Mouse (Mus musculus): ENCODE measurements around the gene Zfx. TPM values are rescaled to one million over a fixed set of nuclear protein-coding genes. Genes with fewer than 3 reads are reported as not detected.

Zfx gene
- polyA plus RNA-seq, 1 experiment from 2014 or later, result 44.1 TPM

DNA sequence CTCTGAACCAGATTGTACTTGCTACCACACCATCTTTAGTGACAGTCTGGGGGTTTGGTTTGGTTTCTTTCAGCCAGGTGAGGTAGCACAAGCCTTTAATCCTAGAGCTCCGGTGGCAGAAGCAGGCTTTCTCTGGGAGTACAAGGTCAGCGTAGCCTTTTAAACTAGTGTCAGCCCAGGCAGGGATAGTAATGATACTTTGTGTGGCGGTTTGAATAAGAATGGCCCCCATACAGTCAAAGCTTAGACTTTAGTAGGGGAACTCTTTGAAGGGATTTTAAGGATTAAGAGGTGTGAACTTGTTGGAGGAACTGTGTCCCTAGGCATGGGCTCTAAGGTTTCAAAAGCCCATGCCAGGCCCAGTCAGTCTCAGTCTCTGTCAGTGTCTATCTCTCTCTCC, 10.0 kb upstream of the Zfx start:
- WGBS, result 46% methylated on average over 3 of the region's 3 CpGs
- H3K4me3 ChIP-seq (ENCODE audit: low read length), result no peak overlapping the region
- no peak overlapping the region for H3K9ac ChIP-seq (ENCODE audit: low read depth, low read length)
- H3K4me1 ChIP-seq (ENCODE audit: control insufficient read depth, insufficient read depth, low read length), result no peaks in the 10 kb centered on the region
- H3K27ac ChIP-seq (ENCODE audit: low read depth, low read length), result no peak overlapping the region
- no peak overlapping the region for H3K4me2 ChIP-seq (replicated peaks; ENCODE audit: low read depth, low read length)
- H3K9me3 ChIP-seq (ENCODE audit: control insufficient read depth, low read length), result no peaks in the 10 kb centered on the region
- no peak for ATAC-seq (ENCODE audit: low FRiP score, low TSS enrichment)
- no peaks in the 10 kb centered on the region for H3K36me3 ChIP-seq (ENCODE audit: control insufficient read depth, insufficient read depth, low read length)
- H3K27me3 ChIP-seq (ENCODE audit: control insufficient read depth, insufficient read depth, low read length), result peaks cover 11% of the 10 kb centered on the region; the same call in 1 of the 2 replicates

DNA sequence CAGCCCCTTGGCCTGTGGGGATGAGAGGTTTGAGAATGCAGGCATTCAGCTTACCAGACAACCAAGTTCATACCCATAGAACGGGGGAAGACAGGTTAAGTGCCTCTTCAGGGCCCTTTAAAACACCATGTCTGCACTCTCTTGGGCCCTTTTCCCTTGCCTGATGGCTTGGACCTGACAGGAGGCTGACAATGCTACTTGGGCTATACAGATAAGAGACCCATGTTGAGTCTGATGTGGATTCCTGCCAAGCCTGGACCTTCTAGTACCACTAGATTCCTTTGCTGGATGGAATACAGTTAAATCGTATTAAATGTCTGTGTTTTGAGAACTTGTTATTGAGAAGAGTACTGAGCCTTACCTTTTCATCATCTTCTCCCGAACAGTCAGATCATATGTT, 8.7 kb upstream of the Zfx start:
- WGBS, result 70% methylated on average over 3 of the region's 3 CpGs
- no peak for ATAC-seq (ENCODE audit: low FRiP score, low TSS enrichment)

DNA sequence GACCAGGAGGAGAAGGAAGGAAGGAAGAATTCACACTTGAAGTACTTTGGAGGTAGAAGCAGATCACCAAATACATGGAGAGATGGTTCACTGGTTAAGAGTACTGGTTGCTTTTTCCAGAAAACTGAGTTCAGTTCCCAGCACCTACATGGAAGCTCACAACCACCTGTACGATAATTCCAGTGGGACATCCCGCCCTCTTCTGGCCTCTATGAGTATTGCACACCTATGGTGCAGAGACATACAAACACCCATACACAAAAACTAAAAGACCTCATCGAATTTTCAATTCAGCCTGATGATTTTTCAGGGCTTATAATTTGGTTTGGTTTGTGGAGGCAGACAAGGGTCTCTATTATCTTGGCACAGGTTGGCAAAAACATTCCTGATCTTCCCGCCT, 6.2 kb upstream of the Zfx start:
- WGBS, result 73% methylated on average over 4 of the region's 4 CpGs
- no peaks in the 10 kb centered on the region for H3K4me1 ChIP-seq (ENCODE audit: control insufficient read depth, insufficient read depth, low read length)
- no peaks in the 10 kb centered on the region for H3K9me3 ChIP-seq (ENCODE audit: control insufficient read depth, low read length)
- ATAC-seq (ENCODE audit: low FRiP score, low TSS enrichment), result no peak
- no peak overlapping the region for H3K4me3 ChIP-seq (ENCODE audit: low read length)
- no peak overlapping the region for H3K27ac ChIP-seq (ENCODE audit: low read depth, low read length)
- H3K27me3 ChIP-seq (ENCODE audit: control insufficient read depth, insufficient read depth, low read length), result peaks cover 12% of the 10 kb centered on the region; the same call in 1 of the 2 replicates
- no peaks in the 10 kb centered on the region for H3K36me3 ChIP-seq (ENCODE audit: control insufficient read depth, insufficient read depth, low read length)
- no peak overlapping the region for H3K4me2 ChIP-seq (replicated peaks; ENCODE audit: low read depth, low read length)
- no peak overlapping the region for H3K9ac ChIP-seq (ENCODE audit: low read depth, low read length)

More for the DNA sequence above, 8.7 kb upstream of the Zfx start:
- Histone ChIP-seq H3K4me1 (ENCODE audit: control insufficient read depth, insufficient read depth, low read length) (no peaks in the 10 kb centered on the region), H3K27me3 (ENCODE audit: control insufficient read depth, insufficient read depth, low read length) (peaks cover 11% of the 10 kb centered on the region; the same call in 1 of the 2 replicates), H3K27ac (ENCODE audit: low read depth, low read length) (no peak overlapping the region), H3K36me3 (ENCODE audit: control insufficient read depth, insufficient read depth, low read length) (no peaks in the 10 kb centered on the region), H3K4me2 (replicated peaks; ENCODE audit: low read depth, low read length) (no peak overlapping the region), H3K4me3 (ENCODE audit: low read length) (no peak overlapping the region), H3K9me3 (ENCODE audit: control insufficient read depth, low read length) (no peaks in the 10 kb centered on the region), H3K9ac (ENCODE audit: low read depth, low read length) (no peak overlapping the region)

DNA sequence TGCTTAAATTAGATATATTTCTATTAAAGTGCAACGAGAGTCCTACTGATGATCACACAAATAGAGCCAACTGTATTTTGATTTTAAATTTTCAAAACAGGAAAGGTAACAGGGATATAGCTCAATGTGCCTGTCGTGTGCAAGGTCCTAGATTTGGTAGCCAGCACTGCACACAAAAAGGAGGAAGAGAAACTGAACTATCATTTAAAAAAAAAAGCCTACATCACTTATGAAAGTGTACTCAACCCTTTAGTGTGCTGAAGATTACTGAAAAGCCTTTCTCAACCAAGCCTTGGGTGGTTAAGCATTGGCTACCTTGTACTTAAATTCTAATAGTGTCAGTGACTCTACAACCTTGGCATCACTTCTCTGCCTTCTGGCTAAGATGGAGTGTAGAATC, 2.4 kb upstream of the Zfx start:
- peaks cover 5% of the 10 kb centered on the region; the same call in 1 of the 2 replicates for H3K27me3 ChIP-seq (ENCODE audit: control insufficient read depth, insufficient read depth, low read length)
- 73% methylated on average over 2 of the region's 2 CpGs for WGBS
- H3K27ac ChIP-seq (ENCODE audit: low read depth, low read length), result no peak overlapping the region
- H3K4me2 ChIP-seq (replicated peaks; ENCODE audit: low read depth, low read length), result no peak overlapping the region
- no peaks in the 10 kb centered on the region for H3K9me3 ChIP-seq (ENCODE audit: control insufficient read depth, low read length)
- ATAC-seq (ENCODE audit: low FRiP score, low TSS enrichment), result no peak
- H3K9ac ChIP-seq (ENCODE audit: low read depth, low read length), result no peak overlapping the region
- H3K4me1 ChIP-seq (ENCODE audit: control insufficient read depth, insufficient read depth, low read length), result no peaks in the 10 kb centered on the region
- no peaks in the 10 kb centered on the region for H3K36me3 ChIP-seq (ENCODE audit: control insufficient read depth, insufficient read depth, low read length)
- H3K4me3 ChIP-seq (ENCODE audit: low read length), result no peak overlapping the region

DNA sequence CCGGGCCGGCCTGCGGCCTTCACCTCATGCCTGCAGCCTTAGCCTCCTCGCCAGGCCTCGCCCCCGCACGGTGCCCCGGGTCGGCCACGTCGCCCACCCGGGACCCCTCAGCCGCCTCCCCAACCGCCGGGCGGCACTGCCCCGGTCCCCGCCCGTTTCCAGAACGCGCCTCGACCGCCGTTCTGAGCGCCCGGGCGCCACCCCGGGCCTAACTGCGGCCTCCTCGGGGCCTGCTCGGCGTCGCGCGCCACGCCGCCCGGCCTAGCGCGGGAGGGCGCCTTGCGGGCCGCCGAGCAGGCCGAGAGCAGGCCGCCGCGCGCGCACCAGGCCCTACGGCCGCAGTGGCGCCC, 818 bp downstream of the Zfx start:
- H3K4me2 ChIP-seq (replicated peaks; ENCODE audit: low read depth, low read length), result peak overlapping the region; percentile 35
- H3K9me3 ChIP-seq (ENCODE audit: control insufficient read depth, low read length), result no peaks in the 10 kb centered on the region
- ATAC-seq (ENCODE audit: low FRiP score, low TSS enrichment), result peak; percentile 76; the same call in 1 of the 2 replicates
- H3K27me3 ChIP-seq (ENCODE audit: control insufficient read depth, insufficient read depth, low read length), result peaks cover 5% of the 10 kb centered on the region; the same call in 1 of the 2 replicates
- no peaks in the 10 kb centered on the region for H3K36me3 ChIP-seq (ENCODE audit: control insufficient read depth, insufficient read depth, low read length)
- peak overlapping the region; percentile 90 for H3K9ac ChIP-seq (ENCODE audit: low read depth, low read length)
- 16% methylated on average over 53 of the region's 53 CpGs for WGBS
- peak overlapping the region; percentile 100 for H3K27ac ChIP-seq (ENCODE audit: low read depth, low read length)
- H3K4me1 ChIP-seq (ENCODE audit: control insufficient read depth, insufficient read depth, low read length), result no peaks in the 10 kb centered on the region; the same call in 1 of the 2 replicates
- H3K4me3 ChIP-seq (ENCODE audit: low read length), result peak overlapping the region; percentile 57

DNA sequence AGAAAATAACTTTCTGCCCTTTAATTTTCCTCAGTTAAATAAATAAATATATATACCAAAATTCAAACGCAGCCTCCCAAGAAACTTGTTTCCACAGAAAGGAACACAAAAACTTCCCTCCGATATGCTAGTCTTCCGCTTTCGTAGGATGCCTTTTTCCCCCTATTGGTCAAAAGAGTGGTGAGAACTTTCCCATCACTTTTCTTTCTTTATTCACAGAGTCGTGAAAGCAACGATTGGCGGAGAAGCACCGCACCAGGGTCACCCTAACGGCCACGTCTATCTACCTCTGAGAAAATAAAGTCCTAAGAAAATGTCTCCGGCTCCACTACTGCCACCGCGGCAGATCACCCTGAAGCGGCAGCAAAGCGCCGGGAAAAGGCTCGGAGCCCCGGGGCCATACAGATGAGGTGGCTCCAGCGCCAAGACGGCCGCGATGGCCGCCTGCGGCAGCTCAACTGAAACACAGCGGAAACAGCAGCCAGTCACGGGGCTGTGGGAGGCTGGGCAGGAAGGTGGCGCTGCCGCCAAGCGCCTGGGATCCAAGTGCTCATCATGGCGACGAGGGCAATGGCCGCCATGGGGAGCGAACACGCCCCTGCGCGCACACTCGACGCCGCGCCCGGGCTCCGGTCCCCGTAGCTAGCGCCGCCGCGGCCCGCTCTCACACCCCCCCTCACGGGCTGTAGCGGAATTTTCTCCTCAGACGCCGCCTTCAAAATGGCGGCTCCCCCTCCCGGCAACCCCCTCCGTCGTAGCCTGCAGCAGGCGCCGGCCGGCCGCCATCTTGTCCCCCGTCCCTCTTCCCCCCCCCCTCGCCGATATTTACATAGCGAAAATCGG, 1.4 kb downstream of the Zfx start:
- Histone ChIP-seq H3K9me3 (ENCODE audit: control insufficient read depth, low read length) (no peaks in the 10 kb centered on the region), H3K27ac (ENCODE audit: low read depth, low read length) (peak overlapping the region; percentile 100), H3K9ac (ENCODE audit: low read depth, low read length) (peak overlapping the region; percentile 90), H3K4me1 (ENCODE audit: control insufficient read depth, insufficient read depth, low read length) (no peaks in the 10 kb centered on the region; the same call in 1 of the 2 replicates), H3K4me2 (replicated peaks; ENCODE audit: low read depth, low read length) (peak overlapping the region; percentile 57), H3K27me3 (ENCODE audit: control insufficient read depth, insufficient read depth, low read length) (peaks cover 5% of the 10 kb centered on the region; the same call in 1 of the 2 replicates), H3K36me3 (ENCODE audit: control insufficient read depth, insufficient read depth, low read length) (no peaks in the 10 kb centered on the region), H3K4me3 (ENCODE audit: low read length) (peak overlapping the region; percentile 57)
- 32% methylated on average over 62 of the region's 65 CpGs for WGBS
- ATAC-seq (ENCODE audit: low FRiP score, low TSS enrichment), result peak; percentile 90

DNA sequence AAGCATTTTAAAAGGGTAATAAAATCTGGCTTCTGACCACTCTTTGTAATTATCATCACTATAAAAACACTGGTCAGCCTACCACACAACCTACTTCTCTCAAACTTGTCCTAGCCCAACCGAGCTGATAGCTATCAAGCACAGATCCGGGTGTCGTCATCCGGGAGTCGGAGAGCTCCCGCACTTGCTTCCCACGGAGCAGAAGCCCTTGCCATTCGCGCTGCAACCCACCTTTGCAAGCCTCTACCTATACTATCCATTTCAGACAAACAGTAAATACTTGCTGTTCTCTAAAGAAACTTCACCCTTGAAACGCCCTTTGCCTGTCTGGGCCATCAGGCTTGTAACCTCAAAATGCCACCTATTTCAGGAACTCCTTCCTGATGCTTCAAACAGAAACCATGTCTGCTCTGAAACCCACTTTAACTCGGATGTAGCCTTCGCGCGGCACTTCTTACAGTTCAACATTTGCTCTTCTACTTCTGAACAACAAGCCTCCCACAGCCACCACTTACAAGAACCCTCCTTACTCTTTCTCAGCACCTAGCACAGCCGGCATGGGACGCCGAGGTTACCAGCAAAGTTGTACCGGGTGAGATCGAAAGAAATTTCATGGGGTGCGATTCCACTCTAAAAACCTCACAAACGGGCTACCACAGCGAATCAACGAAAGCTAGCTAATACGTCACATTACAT, 2.2 kb downstream of the Zfx start:
- no peaks in the 10 kb centered on the region for H3K9me3 ChIP-seq (ENCODE audit: control insufficient read depth, low read length)
- H3K27ac ChIP-seq (ENCODE audit: low read depth, low read length), result peak overlapping the region; percentile 100; the same call in 1 of the 2 replicates
- no peak for ATAC-seq (ENCODE audit: low FRiP score, low TSS enrichment)
- peak overlapping the region; percentile 57 for H3K4me3 ChIP-seq (ENCODE audit: low read length)
- H3K27me3 ChIP-seq (ENCODE audit: control insufficient read depth, insufficient read depth, low read length), result peaks cover 5% of the 10 kb centered on the region; the same call in 1 of the 2 replicates
- H3K9ac ChIP-seq (ENCODE audit: low read depth, low read length), result peak overlapping the region; percentile 90
- H3K4me1 ChIP-seq (ENCODE audit: control insufficient read depth, insufficient read depth, low read length), result no peaks in the 10 kb centered on the region; the same call in 1 of the 2 replicates
- H3K4me2 ChIP-seq (replicated peaks; ENCODE audit: low read depth, low read length), result peak overlapping the region; percentile 57
- no peaks in the 10 kb centered on the region for H3K36me3 ChIP-seq (ENCODE audit: control insufficient read depth, insufficient read depth, low read length)
- 31% methylated on average over 24 of the region's 24 CpGs for WGBS

DNA sequence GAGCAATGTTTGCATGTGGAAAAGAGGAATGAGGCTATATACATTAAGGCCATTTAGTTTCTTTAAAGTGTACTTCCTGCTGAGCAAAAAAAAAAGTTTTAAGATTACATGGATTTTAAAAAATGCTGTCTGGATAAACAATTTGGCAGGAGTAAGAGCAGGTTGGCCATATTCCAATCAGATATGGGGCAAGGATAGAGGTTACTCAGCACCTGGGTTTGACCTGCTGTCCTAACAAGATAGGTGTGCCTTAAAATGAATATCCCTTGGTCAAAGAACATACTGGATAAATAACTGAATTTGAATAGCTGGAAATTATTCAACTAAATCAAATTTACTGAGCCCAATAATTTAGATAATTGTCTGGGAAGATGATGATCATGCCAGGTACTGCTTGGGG, 5.2 kb downstream of the Zfx start:
- H3K4me3 ChIP-seq (ENCODE audit: low read length), result no peak overlapping the region
- no peaks in the 10 kb centered on the region for H3K36me3 ChIP-seq (ENCODE audit: control insufficient read depth, insufficient read depth, low read length)
- H3K27ac ChIP-seq (ENCODE audit: low read depth, low read length), result no peak overlapping the region
- no peak for ATAC-seq (ENCODE audit: low FRiP score, low TSS enrichment)
- H3K4me1 ChIP-seq (ENCODE audit: control insufficient read depth, insufficient read depth, low read length), result no peaks in the 10 kb centered on the region; the same call in 1 of the 2 replicates
- no peak overlapping the region for H3K9ac ChIP-seq (ENCODE audit: low read depth, low read length)
- H3K4me2 ChIP-seq (replicated peaks; ENCODE audit: low read depth, low read length), result no peak overlapping the region
- no peaks in the 10 kb centered on the region for H3K9me3 ChIP-seq (ENCODE audit: control insufficient read depth, low read length)
- H3K27me3 ChIP-seq (ENCODE audit: control insufficient read depth, insufficient read depth, low read length), result no peaks in the 10 kb centered on the region; the same call in 1 of the 2 replicates

DNA sequence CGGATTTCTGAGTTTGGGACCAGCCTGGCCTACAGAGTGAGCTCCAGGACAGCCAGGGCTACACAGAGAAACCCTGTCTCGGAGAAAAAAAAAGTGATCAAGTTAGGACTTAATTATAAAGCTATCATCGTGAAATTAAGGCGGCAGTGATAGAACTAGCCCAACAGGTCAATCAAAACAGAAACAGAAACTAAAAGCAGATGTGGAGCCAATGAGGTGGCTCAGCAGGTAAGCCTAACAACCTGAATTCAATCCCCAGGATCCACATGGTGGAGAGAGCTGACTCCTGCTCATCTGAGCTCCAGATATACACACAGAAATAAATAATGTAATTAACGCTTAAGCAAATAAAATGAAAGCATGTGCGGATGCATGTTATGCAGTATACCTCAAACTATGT, 7.6 kb downstream of the Zfx start:
- Histone ChIP-seq H3K27me3 (ENCODE audit: control insufficient read depth, insufficient read depth, low read length) (no peaks in the 10 kb centered on the region), H3K4me1 (ENCODE audit: control insufficient read depth, insufficient read depth, low read length) (no peaks in the 10 kb centered on the region; the same call in 1 of the 2 replicates), H3K9ac (ENCODE audit: low read depth, low read length) (no peak overlapping the region), H3K36me3 (ENCODE audit: control insufficient read depth, insufficient read depth, low read length) (no peaks in the 10 kb centered on the region), H3K9me3 (ENCODE audit: control insufficient read depth, low read length) (no peaks in the 10 kb centered on the region), H3K27ac (ENCODE audit: low read depth, low read length) (no peak overlapping the region), H3K4me2 (replicated peaks; ENCODE audit: low read depth, low read length) (no peak overlapping the region), H3K4me3 (ENCODE audit: low read length) (no peak overlapping the region)
- no peak for ATAC-seq (ENCODE audit: low FRiP score, low TSS enrichment)
- WGBS, result 85% methylated on average over 6 of the region's 6 CpGs

Data from kidney, embryonic 14.5 days (tissue).